Mouse (Mus musculus): ENCODE measurements around the gene Kpna3.
"Not testable (repeated sequence)": the region's sequence is repeated elsewhere in the genome, so short reads cannot be mapped to it uniquely, and the experiment has no call there.

Kpna3 gene

GRCm38 (mm10) chr14:61394745-61395144, 44.9 kb downstream of the Kpna3 start:
- DNase-seq (ENCODE audit: low spot score): no peak

- no peak for DNase-seq (ENCODE audit: low spot score)
Measured at GRCm38 (mm10) chr14:61390586-61390985, 49.1 kb downstream of the Kpna3 start.

- DNase-seq (ENCODE audit: low spot score): no peak
Measured at GRCm38 (mm10) chr14:61367290-61367689, 72.4 kb downstream of the Kpna3 start.

GRCm38 (mm10) chr14:61364656-61365055, 75.0 kb downstream of the Kpna3 start:
- no peak for DNase-seq (ENCODE audit: low spot score)

GRCm38 (mm10) chr14:61363734-61364133, 75.9 kb downstream of the Kpna3 start:
- DNase-seq (ENCODE audit: low spot score): no peak

- DNase-seq (ENCODE audit: low spot score): no peak
Measured at GRCm38 (mm10) chr14:61362268-61362667, 77.4 kb downstream of the Kpna3 start.

- no peak for DNase-seq (ENCODE audit: low spot score)
Measured at GRCm38 (mm10) chr14:61360981-61361511, 78.6 kb downstream of the Kpna3 start.

- peak; percentile 92 for DNase-seq (ENCODE audit: low spot score)
Measured at GRCm38 (mm10) chr14:61360131-61360980, 79.3 kb downstream of the Kpna3 start, which contains the start of gene Ebpl. Gene Ebpl, minus strand, starts transcription at chr14:61360439.

GRCm38 (mm10) chr14:61354251-61355235, 85.1 kb downstream of the Kpna3 start:
- DNase-seq (ENCODE audit: low spot score): no peak

- DNase-seq (ENCODE audit: low spot score): no peak
Measured at GRCm38 (mm10) chr14:61350808-61351207, 88.9 kb downstream of the Kpna3 start.

GRCm38 (mm10) chr14:61349876-61350275, 89.8 kb downstream of the Kpna3 start:
- no peak for DNase-seq (ENCODE audit: low spot score)

GRCm38 (mm10) chr14:61346827-61347698, 92.6 kb downstream of the Kpna3 start:
- DNase-seq (ENCODE audit: low spot score): no peak

- no peak for DNase-seq (ENCODE audit: low spot score)
Measured at GRCm38 (mm10) chr14:61344590-61344989, 95.1 kb downstream of the Kpna3 start.

- DNase-seq (ENCODE audit: low spot score): no peak
Measured at GRCm38 (mm10) chr14:61339381-61339780, 100.3 kb downstream of the Kpna3 start.

- peak; percentile 47 for DNase-seq (ENCODE audit: low spot score)
Measured at GRCm38 (mm10) chr14:61330996-61331561, 108.6 kb downstream of the Kpna3 start.

GRCm38 (mm10) chr14:61330591-61330990, 109.1 kb downstream of the Kpna3 start:
- peak; percentile 23 for DNase-seq (ENCODE audit: low spot score)

GRCm38 (mm10) chr14:61327618-61328450, 111.8 kb downstream of the Kpna3 start:
- peak; percentile 26 for DNase-seq (ENCODE audit: low spot score)

- not testable (repeated sequence) for DNase-seq (ENCODE audit: low spot score)
Measured at GRCm38 (mm10) chr14:61327007-61327406, 112.7 kb downstream of the Kpna3 start.

GRCm38 (mm10) chr14:61322740-61323139, 116.9 kb downstream of the Kpna3 start:
- no peak for DNase-seq (ENCODE audit: low spot score)

GRCm38 (mm10) chr14:61321200-61321599, 118.5 kb downstream of the Kpna3 start:
- no peak for DNase-seq (ENCODE audit: low spot score)
